Mouse (Mus musculus) cortical plate, adult 2 months (tissue): ENCODE results near the gene Ppp1r3f. TPM values are rescaled to one million over a fixed set of nuclear protein-coding genes. Genes with fewer than 3 reads are reported as not detected.

ENCODE experiments used
- H3K27ac ChIP-seq: fragments of 200-500 bp; 2 replicates; pipeline ENCODE4 v1.5.1; 2012; ENCODE audit warnings: low read length, control low read depth, inconsistent platforms; ENCODE audit not compliant: insufficient read depth
- H3K4me1 ChIP-seq: fragments of 200-500 bp; 2 replicates; pipeline ENCODE4 v1.6.1; 2011; ENCODE audit warnings: low read length; ENCODE audit not compliant: control insufficient read depth, insufficient read depth
- H3K4me3 ChIP-seq: fragments of 200-500 bp; 2 replicates; pipeline ENCODE4 v1.5.1; 2011; ENCODE audit warnings: mild to moderate bottlenecking, low read length, control low read depth; ENCODE audit not compliant: insufficient read depth
- CTCF ChIP-seq: fragments of 200-500 bp; IDR thresholded peaks from 2 replicates; pipeline ENCODE4 v1.5.1; 2011; ENCODE audit warnings: mild to moderate bottlenecking, control low read depth, low read length; ENCODE audit not compliant: insufficient read depth; ENCODE audit errors: extremely low read depth
- POLR2A ChIP-seq: fragments of 200-500 bp; IDR thresholded peaks from 2 replicates; pipeline ENCODE4 v1.6.1; 2011; ENCODE audit warnings: mild to moderate bottlenecking, low read length, control low read depth; ENCODE audit not compliant: insufficient read depth; ENCODE audit errors: extremely low read depth
- polyA plus RNA-seq: library from polyadenylated mRNA; depleted of rRNA; stranded (reverse); fragments of >200 nt; gene quantifications from 2 replicates; pipeline ENCODE4 v1.2.3, GENCODE M21; 2012; rRNA removed

Ppp1r3f gene
- polyA plus RNA-seq, 1 experiment: 13.9 TPM

GRCm38 (mm10) chrX:7563076-7563475 lies 11.0 kb downstream of the Ppp1r3f start:
- Histone ChIP-seq H3K4me3 (no peak overlapping the region), H3K4me1 (no peaks in the 10 kb centered on the region), H3K27ac (no peak overlapping the region)
- TF ChIP-seq POLR2A (no peak), CTCF (no peak)

- TF ChIP-seq POLR2A: no peak
- TF ChIP-seq CTCF: no peak
- H3K27ac ChIP-seq: no peak overlapping the region
- no peaks in the 10 kb centered on the region for H3K4me1 ChIP-seq
- no peak overlapping the region for H3K4me3 ChIP-seq
Observed at GRCm38 (mm10) chrX:7553474-7553873, 20.6 kb downstream of the Ppp1r3f start.

- Histone ChIP-seq H3K4me1 (no peaks in the 10 kb centered on the region), H3K4me3 (no peak overlapping the region), H3K27ac (no peak overlapping the region)
- TF ChIP-seq POLR2A: no peak
- TF ChIP-seq CTCF: no peak
Observed at GRCm38 (mm10) chrX:7524961-7525360, 49.1 kb downstream of the Ppp1r3f start.

Other genes with a start within 250 kb of the Ppp1r3f start
- gene Usp27x, start 198.5 kb downstream of the Ppp1r3f start, polyA plus RNA-seq: 6.3 and 6.6 TPM in 2 replicates
- 0.04 TPM in 1 of 2 replicates, not detected in the other for gene Foxp3, start 639 bp downstream of the Ppp1r3f start, polyA plus RNA-seq
- 36.1 and 39.7 TPM in 2 replicates for gene Ccdc22, start 31.2 kb upstream of the Ppp1r3f start, polyA plus RNA-seq
- 0.17 and 0.26 TPM in 2 replicates for gene Cacna1f, start 32.8 kb upstream of the Ppp1r3f start, polyA plus RNA-seq
- 1,108 and 1,136 TPM in 2 replicates for gene Syp, start 64.2 kb upstream of the Ppp1r3f start, polyA plus RNA-seq
- gene Prickle3, start 83.0 kb upstream of the Ppp1r3f start, polyA plus RNA-seq: 2.1 and 2.5 TPM in 2 replicates
- 14.5 and 16.3 TPM in 2 replicates for gene Plp2, start 97.1 kb upstream of the Ppp1r3f start, polyA plus RNA-seq
- gene Magix, start 107.0 kb upstream of the Ppp1r3f start, polyA plus RNA-seq: 0.96 and 1.2 TPM in 2 replicates
- 26.7 and 28.3 TPM in 2 replicates for gene Gpkow, start 122.8 kb upstream of the Ppp1r3f start, polyA plus RNA-seq
- gene Wdr45, start 140.1 kb upstream of the Ppp1r3f start, polyA plus RNA-seq: 77.0 and 84.9 TPM in 2 replicates
- gene Gm45208, start 148.0 kb upstream of the Ppp1r3f start, polyA plus RNA-seq: 0.46 TPM in 1 of 2 replicates, not detected in the other
- gene Praf2, start 154.2 kb upstream of the Ppp1r3f start, polyA plus RNA-seq: 131 and 135 TPM in 2 replicates
- 23.2 and 23.9 TPM in 2 replicates for gene Ccdc120, start 176.6 kb upstream of the Ppp1r3f start, polyA plus RNA-seq
- 20.6 and 21.4 TPM in 2 replicates for gene Tfe3, start 188.3 kb upstream of the Ppp1r3f start, polyA plus RNA-seq
- 106 and 115 TPM in 2 replicates for gene Gripap1, start 215.5 kb upstream of the Ppp1r3f start, polyA plus RNA-seq
- 7.6 and 7.9 TPM in 2 replicates for gene Kcnd1, start 248.0 kb upstream of the Ppp1r3f start, polyA plus RNA-seq